Mouse (Mus musculus): ENCODE results near the gene Prkd2.

Prkd2 gene

DNA sequence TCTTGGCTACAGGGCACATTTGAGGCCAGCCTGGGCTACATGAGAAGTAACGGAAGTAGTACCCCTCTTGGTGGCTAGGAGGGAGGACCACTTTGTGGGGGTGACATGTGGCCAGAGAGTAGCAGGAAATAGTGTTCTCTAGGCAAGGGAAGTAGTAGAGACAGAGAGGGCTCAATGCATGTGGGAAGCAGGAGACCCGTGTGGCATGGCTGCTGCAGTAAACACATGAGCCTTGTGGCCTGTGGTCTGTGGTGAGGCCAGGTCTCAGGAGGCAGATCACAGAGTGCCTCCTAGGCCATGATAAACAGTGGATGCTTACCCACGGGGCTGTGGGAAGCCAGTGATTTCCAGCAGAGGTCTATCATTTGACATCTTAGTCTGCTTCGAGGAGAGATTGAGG, 15.4 kb upstream of the Prkd2 start:
- no peak for DNase-seq

DNA sequence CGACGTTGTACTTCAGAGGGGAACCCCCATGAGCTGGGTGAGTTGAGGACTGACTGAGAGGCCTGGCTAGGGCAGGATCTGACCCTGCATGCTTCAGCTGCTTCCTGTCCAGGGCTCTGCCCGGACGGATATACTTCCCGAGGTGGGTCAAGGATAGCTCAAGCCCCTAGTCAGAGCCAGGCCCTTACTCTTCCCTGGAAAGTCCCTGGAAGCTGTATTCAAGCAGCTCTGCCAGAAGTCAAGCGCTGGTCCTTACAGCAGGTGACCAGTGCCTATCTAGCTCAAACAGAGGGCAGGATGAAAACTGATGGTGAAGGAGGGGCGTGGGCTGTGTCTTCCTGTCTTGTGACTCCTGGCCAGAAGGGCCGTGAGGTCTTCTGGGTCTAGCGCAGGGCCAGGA, 12.3 kb upstream of the Prkd2 start:
- DNase-seq: no peak

DNA sequence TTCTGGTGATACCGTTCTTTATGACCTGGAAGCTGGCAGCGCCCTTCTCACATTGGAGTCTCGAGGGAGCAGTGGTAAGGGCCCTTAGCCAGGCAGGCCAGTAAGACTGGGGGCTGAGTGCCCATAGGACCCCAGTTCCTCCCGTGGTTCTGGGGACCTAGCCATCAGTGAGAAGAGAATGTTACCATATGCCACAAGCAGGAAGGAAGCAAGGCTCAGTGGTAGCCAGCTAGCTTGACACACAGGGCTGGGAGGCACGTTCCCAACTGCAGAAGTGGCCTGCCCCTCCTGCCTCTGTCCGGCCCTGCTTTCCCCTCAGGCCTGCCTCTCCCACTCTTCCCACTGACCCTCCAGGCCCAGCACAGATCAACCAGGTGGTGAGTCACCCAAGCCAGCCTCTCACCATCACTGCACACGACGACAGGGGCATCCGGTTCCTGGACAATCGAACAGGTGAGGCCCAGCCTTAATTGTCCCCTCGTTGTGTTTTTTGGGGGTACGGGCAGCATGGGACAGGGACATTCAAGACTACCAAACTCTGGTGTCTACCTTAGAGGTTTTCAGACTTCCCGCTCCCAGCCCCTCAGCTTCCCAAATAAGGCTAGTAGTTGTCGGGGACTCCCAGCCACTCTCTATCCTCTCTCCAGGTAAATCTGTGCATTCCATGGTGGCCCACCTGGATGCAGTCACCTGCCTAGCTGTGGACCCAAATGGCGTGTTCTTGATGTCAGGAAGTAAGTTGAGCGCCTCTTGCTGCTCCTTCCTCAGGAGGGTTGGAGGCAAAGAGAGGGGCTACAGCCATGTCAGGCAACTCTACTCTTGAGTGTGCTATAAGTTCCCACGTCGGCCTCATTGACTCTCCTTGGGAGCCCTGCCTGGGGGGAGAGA, 4.5 kb upstream of the Prkd2 start:
- no peak for DNase-seq

DNA sequence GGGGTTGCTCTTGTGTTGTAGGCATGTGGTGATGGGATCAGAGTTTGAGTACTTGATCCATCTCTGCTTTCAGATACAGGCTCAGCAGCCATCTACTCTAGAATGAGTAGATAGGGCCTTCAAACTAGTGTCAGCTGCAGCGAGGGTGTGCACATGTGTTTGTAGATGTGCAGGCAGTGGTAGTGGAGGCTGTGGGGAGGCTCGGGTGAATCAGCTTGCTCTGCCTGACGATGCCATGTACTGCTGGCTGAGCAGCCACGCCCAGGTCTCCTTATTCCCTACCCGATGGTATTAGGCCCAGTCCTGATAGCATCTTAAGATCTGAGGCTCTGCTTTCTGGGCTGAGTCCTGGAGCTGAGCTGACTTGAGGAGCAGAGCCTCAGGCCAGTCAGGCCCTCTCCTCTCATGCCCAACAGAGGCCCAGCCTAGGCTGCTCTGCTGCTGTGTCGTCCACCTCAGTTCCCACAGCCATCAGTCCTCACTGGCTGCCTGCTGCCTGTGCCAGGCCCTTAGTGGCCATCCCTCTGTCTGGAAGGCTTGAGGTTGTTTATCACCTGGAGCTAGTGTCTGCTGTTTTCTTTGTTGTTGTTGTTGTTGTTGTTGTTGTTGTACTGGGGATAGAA, 3.8 kb upstream of the Prkd2 start:
- no peak for DNase-seq

DNA sequence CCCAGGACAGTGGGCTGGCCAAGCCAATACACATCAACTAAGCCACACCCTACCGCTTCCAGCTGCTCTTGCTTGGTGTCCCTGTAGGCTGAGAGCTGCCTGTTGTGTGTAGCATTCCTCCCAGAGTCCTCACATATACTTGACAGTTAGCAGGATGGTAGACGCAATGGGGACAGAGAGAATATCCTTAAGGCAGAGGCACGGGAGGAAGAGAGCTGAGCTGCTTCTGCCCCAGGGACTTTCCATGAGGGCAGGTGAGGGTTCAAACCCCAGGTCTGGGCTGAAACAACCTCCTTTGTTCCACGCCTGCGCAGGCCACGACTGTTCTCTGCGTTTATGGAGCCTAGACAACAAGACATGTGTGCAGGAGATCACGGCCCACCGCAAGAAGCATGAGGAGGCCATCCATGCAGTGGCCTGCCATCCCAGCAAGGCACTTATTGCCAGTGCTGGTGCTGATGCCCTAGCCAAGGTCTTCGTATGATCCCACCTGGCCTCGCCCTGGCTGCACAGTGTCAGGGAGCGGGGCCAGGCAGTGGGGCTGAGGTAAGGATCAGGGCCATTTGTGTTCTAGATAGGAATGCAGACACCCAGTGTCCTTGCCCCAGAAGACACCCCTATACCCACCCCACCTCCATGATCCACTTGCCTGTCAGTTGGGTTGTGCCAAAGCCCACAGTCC, 3.1 kb upstream of the Prkd2 start:
- DNase-seq: no peak

DNA sequence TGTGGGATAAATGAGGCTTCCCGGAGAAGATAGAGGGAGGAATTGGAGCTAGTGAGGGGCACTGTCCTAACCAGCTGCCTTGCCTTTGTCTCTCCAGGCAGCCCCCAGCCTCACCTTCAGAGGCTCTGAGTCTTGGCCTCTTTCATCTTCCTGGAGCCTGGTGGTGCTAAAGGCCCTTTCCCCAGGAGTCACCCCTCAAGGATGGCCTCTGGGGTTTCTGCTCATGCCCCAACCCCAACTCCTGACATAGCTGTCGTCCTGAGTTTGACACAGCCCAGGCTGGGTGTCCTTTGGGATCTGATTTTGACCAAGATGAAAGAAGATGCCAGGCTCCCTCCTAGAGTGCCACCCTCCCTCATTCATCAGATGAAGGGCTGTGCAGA, 2.6 kb upstream of the Prkd2 start:
- DNase-seq: no peak

DNA sequence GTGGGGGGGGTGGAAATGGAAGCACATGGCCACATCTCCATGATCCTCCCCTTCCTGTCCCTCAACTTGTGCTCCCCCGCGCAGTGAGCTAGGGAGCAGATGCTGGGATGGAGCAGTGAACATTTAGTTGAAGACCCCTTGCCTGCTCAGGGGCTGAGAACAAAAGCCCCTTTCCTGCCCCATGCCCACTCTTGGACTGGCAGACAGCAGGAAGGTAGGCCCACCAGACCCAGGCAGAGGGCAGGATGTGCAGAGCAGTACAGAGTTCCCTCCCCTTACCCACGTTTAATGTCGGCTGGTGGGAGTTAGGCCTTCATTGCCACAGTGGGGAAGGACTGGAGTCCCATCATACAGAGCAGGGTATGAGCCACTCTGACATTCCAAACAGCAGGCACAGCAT, 1.6 kb upstream of the Prkd2 start:
- DNase-seq: no peak

DNA sequence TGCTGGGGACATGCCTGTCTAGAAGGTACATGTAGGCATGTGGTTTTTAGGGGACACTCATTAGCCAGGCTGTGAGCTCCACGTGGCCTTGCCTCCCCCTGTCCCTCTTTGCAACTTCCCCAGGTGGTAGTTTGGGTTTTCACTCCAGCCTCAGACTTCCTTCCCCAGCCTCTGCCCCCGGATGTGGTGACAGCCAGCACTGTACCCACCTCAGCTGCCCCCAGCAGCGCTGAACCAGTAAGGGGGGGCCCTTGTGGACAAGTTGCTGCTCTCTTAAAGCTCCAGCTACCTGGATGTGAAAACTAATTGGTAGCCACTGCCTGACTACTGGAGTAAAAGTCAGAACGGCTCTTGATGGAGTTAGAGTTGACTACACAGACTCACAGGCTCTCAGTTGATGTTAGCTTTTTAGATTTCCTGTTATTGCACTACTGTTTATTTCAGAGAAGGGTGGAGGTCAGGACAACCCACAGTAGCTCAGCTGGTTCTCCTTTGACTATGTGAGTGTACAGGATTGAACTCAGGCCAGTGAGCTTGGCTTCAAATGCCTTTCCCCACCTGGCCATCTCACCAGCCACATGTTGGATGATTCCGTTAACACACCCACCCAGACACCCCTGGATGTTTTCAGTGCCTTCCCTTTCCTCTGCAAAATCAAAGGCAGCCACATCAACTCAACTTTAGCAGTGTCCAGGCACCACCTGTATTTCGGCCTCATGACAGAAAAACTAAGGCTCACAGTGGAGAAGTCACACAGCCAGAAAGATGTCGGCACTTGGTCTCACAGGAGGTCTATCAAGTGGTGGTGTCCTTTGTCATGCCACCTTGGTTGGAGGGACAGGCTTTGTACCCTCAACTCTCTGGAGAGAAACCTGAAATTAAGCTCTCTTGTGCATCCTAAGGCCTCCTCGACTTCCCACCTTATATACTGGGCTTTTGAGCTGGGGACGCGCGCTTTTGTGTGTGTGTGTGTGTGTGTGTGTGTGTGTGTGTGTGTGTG, 841 bp upstream of the Prkd2 start:
- peak; percentile 53 to 65 for DNase-seq

DNA sequence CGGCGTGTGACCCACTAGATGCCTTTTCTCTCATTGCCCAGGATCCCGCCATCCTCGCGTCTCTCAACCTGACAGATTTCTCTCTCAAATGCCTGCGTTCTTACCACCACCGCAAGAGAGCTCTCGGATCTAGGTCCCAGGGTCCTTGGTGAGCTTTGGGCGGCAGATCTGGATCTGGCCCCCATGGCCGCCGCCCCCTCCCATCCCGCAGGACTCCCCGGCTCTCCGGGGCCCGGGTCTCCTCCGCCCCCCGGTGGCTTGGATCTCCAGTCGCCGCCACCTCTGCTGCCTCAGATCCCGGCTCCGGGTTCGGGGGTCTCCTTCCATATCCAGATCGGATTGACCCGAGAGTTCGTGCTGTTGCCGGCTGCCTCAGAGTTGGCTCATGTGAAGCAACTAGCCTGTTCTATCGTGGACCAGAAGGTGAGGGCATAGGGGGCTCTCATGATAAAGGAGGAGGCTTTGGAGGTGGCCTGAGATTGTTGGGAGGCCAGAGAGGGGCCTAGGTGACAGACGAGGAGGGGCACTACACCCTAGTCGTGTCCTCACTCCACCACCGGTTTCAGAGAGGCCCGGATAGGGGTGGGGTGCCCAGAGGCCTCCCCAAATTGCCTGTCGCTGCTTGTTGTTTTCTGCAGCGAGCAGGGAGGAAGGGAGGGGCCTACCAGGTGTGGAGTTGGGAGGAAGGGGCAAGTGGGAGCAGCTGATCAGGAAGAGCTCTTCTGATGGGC, 904 bp downstream of the Prkd2 start:
- DNase-seq: peak; percentile 58 to 61

DNA sequence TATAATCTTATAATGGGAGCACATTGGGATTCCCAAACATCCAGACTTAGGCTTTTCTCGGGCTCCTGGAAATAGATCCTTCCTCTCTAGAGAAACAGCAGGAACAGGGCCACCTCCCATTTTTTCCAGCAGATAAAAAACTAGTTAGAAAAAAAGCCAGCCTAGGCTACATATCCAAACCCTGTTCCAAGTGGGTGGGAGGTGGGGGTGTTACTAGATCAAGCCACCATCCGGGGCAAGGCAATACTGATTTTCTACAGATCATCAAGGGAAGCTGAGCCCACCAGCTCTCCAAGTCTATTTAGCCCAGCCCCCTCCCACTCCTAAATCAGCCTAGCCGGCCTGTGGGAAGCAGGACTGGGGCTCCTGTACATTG, 2.0 kb downstream of the Prkd2 start:
- no peak for DNase-seq

DNA sequence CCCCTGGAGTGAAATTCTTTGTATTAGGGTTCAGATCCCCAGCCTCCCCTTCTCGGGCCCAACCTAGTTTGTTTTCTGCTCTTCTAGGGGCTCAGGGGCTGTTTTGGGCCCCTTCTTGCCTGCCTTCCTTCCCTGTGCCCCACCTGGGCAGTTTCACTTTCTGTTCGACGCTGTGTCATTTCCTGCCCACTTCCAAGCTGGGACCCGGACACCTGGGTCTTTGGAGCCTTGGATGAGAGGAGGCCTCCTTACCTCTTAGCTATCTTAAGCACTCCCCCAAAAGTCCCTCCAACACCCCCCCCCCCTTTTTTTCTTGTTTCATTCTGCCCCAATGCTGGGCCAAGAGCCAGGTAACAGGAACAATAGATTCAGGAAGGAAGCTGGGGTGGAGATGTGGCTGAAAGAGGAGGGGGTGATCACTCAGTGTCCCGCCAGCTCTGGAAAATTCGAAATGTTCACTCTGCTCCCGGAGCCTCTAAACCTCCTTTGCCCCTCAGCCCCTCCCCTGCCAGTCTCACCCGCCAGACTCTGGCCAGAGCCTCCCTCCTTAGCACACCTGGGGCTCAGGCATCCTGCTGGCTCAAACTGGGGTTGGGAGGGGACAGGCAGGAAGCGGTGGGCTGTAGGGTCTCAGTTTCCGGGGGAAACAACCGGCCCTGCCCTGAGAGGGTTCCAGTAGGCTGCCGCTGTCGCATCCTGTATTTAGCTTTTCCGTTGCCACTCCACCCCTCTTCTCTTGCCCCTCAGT, 2.5 kb downstream of the Prkd2 start:
- DNase-seq: peak; percentile 67 to 79

DNA sequence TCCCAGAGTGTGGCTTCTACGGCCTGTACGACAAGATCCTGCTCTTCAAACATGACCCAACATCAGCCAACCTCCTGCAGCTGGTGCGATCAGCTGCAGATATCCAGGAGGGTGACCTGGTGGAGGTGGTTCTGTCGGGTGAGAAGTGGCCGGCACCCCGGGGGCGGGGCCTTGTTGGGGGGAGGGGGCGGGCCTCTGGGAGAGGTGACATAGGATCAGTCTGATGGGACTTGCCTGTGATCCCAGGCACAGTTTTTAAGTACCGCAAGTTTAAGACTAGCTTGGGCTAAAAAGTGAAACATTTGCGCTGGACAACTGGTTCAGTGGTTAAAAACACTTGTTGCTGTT, 3.1 kb downstream of the Prkd2 start:
- DNase-seq: no peak

DNA sequence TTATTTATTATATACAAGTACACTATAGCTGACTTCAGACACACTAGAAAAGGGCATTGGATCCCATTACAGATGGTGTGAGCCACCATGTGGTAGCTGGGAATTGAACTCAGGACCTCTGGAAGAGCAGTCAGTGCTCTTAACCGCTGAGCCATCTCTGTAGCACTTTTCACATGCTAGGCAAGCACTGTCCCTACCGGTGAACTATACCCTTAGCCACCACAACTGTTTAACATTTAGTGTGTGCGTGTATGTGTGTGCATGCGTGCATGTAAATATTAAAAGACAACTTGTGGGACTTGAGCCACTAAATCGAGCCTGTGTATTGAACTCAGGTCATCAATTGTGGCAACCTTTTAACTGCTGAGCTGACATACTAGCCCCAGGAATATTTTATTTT, 4.1 kb downstream of the Prkd2 start:
- DNase-seq: no peak

DNA sequence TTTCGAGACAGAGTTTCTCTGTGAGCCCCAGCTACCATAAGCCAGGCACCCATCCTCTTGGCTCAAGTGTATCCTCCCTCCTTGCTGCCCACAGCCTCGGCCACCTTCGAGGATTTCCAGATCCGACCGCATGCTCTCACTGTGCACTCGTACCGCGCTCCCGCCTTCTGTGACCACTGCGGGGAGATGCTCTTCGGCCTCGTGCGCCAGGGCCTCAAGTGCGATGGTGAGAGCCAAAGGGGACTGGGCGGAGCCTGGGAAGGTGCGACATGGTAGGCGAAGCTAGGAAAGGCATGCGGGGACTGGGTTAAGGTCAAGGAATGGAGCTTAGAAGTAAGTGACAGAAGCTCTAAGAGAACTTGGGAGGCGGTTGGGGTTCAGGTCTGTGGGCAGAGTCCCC, 4.8 kb downstream of the Prkd2 start:
- no peak for DNase-seq

DNA sequence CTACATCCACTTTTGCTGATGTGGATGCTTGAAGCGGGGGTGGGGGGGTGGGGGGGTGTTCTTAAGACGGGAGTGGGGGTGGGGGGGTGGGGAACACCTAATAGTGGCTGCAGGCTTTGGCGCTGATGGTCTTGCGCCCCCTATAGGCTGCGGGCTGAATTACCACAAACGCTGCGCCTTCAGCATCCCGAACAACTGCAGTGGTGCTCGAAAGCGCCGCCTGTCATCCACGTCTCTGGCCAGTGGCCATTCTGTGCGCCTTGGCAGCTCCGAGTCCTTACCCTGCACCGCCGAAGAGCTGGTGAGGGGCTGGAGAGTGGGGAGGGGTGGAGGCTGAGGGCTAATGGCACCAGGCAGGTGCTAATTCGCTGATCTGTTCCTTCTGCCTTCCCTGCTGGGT, 5.9 kb downstream of the Prkd2 start:
- peak; percentile 70 to 75 for DNase-seq

DNA sequence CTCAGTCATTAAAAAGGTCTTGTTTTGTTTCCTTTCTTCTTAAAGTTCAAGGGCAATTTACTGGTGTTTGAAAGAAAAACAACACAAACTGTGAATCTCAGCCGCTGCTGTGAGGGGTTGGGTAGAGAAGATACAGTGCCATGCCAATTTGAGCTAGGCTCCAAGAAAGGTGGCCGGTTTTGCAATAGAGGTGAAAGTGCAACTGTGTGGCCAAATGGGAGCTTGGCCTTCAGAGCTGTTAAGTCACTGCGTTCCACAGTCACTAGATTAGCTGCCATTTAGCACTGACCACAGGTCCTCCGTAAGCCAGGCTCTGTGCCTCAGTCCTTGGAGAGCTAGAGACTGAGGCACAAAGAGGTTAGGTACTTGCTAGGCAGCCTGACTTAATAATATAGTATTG, 8.9 kb downstream of the Prkd2 start:
- no peak for DNase-seq

DNA sequence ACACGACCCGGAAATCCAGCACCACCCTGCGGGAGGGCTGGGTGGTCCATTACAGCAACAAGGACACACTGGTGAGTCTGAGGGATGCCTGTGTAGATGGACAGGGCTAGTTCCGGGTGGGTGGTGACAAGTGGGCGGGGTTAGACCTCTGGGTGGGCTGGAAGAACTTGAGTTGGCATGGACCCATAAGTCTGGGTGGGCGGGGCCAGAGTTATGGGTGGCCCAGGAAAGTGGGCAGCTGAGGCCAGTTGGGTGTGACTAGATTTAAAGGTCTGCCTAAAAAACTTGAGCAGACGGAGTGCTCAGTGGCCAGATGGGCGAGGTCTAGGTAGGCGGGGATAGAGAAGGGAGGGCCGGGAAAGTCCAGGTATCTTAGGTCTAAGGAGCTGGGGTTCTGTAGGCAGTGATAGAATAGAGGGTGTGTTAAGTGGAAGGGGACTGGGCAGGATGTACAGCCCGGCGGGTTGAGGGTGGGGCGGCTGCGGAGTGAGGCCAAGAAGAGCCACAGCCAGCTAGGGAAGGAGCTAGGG, 10.7 kb downstream of the Prkd2 start:
- peak; percentile 62 to 74 for DNase-seq

DNA sequence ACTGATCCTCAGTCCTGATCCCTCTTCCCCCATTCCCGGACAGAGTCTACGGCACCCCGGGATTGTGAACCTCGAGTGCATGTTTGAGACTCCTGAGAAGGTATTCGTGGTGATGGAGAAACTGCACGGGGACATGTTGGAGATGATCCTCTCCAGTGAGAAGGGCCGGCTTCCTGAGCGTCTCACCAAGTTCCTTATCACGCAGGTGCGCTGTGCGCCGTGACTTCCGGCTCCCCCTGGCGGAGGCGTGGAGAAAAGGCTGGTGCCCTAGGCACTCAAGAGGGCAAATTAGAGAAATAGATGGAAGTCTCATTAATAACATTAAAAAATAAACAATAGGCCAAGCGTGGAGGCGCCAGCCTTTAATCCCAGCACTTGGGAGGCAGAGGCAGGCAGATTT, 15.6 kb downstream of the Prkd2 start:
- DNase-seq: peak; percentile 50 to 58

DNA sequence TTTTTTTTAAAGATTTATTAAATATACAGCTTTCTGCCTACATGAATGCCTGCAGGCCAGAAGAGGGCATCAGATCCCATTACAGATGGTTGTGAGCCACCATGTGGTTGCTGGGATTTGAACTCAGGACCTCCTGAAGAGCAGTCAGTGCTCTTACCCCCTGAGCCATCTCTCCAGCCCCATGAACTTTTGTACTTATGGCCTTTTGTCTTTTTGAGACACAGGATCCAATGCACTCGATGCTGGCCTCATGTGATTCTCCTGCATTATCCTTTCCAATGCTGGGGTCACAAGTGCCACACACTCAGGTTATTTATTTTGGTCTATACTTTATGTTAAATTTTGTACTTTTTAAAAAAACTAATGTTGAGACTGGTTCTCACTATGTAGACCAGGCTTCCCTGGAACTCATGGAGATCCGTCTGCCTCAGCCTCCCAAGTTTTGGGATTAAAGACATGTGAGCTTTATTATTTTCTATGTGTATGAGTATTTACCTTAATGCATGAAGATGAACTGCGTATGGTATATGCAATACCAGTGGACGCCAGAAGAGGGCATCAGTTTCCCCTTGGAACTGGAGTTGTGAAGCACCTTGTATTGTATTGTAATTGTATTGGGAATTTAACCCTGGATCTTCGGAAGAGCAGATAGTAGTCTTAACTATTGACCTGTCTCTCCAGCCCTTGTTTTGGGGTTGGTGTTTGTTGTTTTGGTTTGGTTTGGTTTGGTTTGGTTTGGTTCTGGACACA, 17.4 kb downstream of the Prkd2 start:
- DNase-seq: peak in 1 of 2 experiments; percentile 67

DNA sequence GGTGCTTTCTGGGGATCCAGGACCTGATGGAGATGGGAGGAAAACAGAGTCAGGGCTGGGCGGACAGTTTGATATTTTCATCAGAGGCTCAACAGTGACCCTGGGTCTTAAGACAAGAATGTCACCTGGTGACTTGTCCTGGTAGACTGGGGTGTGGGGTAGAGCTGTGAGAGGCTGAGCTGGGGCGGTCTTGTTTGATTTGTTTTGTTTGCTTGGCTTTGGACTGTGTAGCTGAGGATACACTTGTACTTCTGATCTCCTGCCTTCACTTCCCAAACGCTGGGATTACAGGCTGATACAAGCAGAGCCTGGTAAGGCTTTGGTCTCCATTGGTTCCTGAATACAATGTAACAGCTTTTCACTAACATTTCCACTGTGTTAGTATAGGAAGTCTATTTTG, 24.8 kb downstream of the Prkd2 start:
- no peak for DNase-seq
